Mouse (Mus musculus) midbrain, postnatal 0 days (tissue): ENCODE measurements at regions not wholly inside any gene's neighbourhood (a gene's known extent, or its start where the extent isn't known, plus 50 kb on each side); places are given as distances from the start of the nearest gene placed in this dataset.

Source experiments
- ATAC-seq: fragments of 200-750 bp; cut with Nextera tagmentation; 2 replicates; pipeline ENCODE4 v1.8.0; 2017; ENCODE audit warnings: moderate number of reproducible peaks, mild to moderate bottlenecking, moderate TSS enrichment, moderate library complexity; ENCODE audit not compliant: low FRiP score
- DNase-seq: peaks from one replicate; pipeline ENCODE4 v3.0.0-alpha.2; 2015; ENCODE audit warnings: low spot score
- H3K27ac ChIP-seq: fragments of 300-500 bp; sonication (generic); 2 replicates; pipeline ENCODE4 v1.5.1; 2014; ENCODE audit warnings: low read depth, mild to moderate bottlenecking, low read length, mixed read lengths
- H3K27me3 ChIP-seq: fragments of 300-500 bp; sonication (generic); 2 replicates; pipeline ENCODE4 v1.6.1; 2014; ENCODE audit warnings: low read length, control low read depth, mixed read lengths; ENCODE audit not compliant: insufficient read depth
- H3K36me3 ChIP-seq: fragments of 300-500 bp; sonication (generic); 2 replicates; pipeline ENCODE4 v1.6.1; 2014; ENCODE audit warnings: low read length, control low read depth, mixed read lengths; ENCODE audit not compliant: insufficient read depth
- H3K4me1 ChIP-seq: fragments of 300-500 bp; sonication (generic); 2 replicates; pipeline ENCODE4 v1.6.1; 2014; ENCODE audit warnings: mild to moderate bottlenecking, control low read depth, antibody characterized with exemption, low read length, mixed read lengths; ENCODE audit not compliant: insufficient read depth
- H3K4me2 ChIP-seq: fragments of 300-500 bp; sonication (generic); 2 replicates; pipeline ENCODE4 v1.6.1; 2014; ENCODE audit warnings: low read depth, mild to moderate bottlenecking, low read length, mixed read lengths; ENCODE audit not compliant: poor library complexity, severe bottlenecking
- H3K4me3 ChIP-seq: fragments of 300-500 bp; sonication (generic); 2 replicates; pipeline ENCODE4 v1.5.1; 2014; ENCODE audit warnings: low read depth, mild to moderate bottlenecking, low read length, moderate library complexity
- H3K9ac ChIP-seq: fragments of 300-500 bp; sonication (generic); replicated peaks from 2 replicates; pipeline ENCODE4 v1.6.1; 2014; ENCODE audit warnings: mild to moderate bottlenecking, low read length, moderate library complexity, mixed read lengths; ENCODE audit not compliant: poor library complexity, severe bottlenecking
- H3K9me3 ChIP-seq: fragments of 300-500 bp; sonication (generic); 2 replicates; pipeline ENCODE4 v1.6.1; 2016; ENCODE audit warnings: low read length, control low read depth
- CTCF ChIP-seq: IDR thresholded peaks from 2 replicates; pipeline ENCODE4 v1.5.1; 2016; ENCODE audit warnings: antibody characterized with exemption, mild to moderate bottlenecking
- WGBS: fragments of 180-500 bp; shearing (Covaris S2); extraction: QIAGEN DNeasy Blood & Tissue Kit; methylation state at CpG from one replicate; pipeline ENCODE4 v1.1.7; 2014; 5-methylcytosine and 5-hydroxymethylcytosine counted together

GRCm38 (mm10) chr7:58557535-58557934, 98.4 kb upstream of the Atp10a start:
- TF ChIP-seq CTCF: no peak
- Histone ChIP-seq H3K36me3 (no peaks in the 10 kb centered on the region), H3K4me1 (no peaks in the 10 kb centered on the region), H3K4me3 (no peak overlapping the region), H3K4me2 (no peak overlapping the region), H3K27ac (no peak overlapping the region), H3K9ac (no peak overlapping the region), H3K27me3 (no peaks in the 10 kb centered on the region), H3K9me3 (no peaks in the 10 kb centered on the region)
- ATAC-seq (no peak), DNase-seq (no peak)

DNA sequence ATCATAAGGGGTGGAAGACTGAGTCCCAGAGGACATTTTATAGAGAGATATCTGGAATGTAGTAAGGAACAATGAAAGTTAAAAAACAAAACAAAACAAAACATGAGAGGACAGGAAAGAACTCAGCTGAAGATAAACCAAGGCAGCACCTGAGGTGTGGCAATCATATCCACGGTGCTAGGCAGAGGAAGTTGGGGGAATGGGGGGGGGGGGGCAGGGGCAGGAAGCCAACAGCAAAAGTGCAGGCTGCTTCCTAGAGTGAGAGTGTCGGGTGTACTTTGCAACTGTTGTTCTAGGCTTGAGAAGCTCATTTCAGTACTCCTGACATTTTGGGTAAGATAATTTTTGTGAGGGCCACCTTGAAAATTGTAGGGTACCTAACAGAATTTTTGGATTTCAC, 87.2 kb upstream of the Atp10a start:
- DNase-seq: no peak
- no peak for TF ChIP-seq CTCF
- Histone ChIP-seq H3K27ac (no peak overlapping the region), H3K4me1 (no peaks in the 10 kb centered on the region), H3K4me2 (no peak overlapping the region), H3K4me3 (no peak overlapping the region), H3K27me3 (no peaks in the 10 kb centered on the region), H3K9ac (no peak overlapping the region), H3K36me3 (no peaks in the 10 kb centered on the region), H3K9me3 (no peaks in the 10 kb centered on the region)
- ATAC-seq: no peak
- WGBS: 76% methylated on average over 2 of the region's 2 CpGs

GRCm38 (mm10) chr7:58584241-58584820, 71.6 kb upstream of the Atp10a start:
- Histone ChIP-seq H3K27me3 (no peaks in the 10 kb centered on the region), H3K27ac (no peak overlapping the region), H3K4me1 (no peaks in the 10 kb centered on the region), H3K9ac (no peak overlapping the region), H3K9me3 (no peaks in the 10 kb centered on the region), H3K4me3 (no peak overlapping the region), H3K36me3 (no peaks in the 10 kb centered on the region), H3K4me2 (no peak overlapping the region)
- no peak for ATAC-seq
- peak; percentile 90 for TF ChIP-seq CTCF
- WGBS: 32% methylated on average over 4 of the region's 4 CpGs
- peak; percentile 67 for DNase-seq

- no peak overlapping the region for H3K9ac ChIP-seq
- no peaks in the 10 kb centered on the region for H3K9me3 ChIP-seq
- no peak for DNase-seq
- no peak overlapping the region for H3K27ac ChIP-seq
- H3K4me2 ChIP-seq: no peak overlapping the region
- no peaks in the 10 kb centered on the region for H3K27me3 ChIP-seq
- no peak for TF ChIP-seq CTCF
- no peaks in the 10 kb centered on the region for H3K36me3 ChIP-seq
- H3K4me1 ChIP-seq: no peaks in the 10 kb centered on the region
- no peak overlapping the region for H3K4me3 ChIP-seq
- 65% methylated on average over 3 of the region's 3 CpGs for WGBS
- ATAC-seq: no peak
These were observed 70.2 kb upstream of the Atp10a start for GRCm38 (mm10) chr7:58585626-58586256.

DNA sequence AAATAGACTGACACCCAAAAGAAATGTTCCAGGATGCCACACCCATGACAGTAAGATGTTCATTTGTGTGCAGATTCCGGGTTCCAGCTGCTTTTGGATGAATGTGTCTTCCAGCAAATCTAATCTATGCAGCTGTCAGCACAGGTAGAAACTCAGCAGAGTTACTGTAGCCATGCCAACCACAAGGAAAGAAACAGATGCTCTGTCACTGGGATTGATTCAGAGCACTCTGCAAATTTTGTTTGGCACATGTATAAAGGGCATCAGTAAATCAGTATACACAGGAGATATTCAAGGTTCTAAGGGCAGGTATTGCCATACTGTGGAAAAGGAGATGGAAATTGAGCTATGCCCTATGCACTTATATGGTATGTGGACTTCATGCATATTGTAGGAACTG, 60.0 kb upstream of the Atp10a start:
- H3K4me2 ChIP-seq: no peak overlapping the region
- no peaks in the 10 kb centered on the region for H3K9me3 ChIP-seq
- H3K36me3 ChIP-seq: no peaks in the 10 kb centered on the region
- no peaks in the 10 kb centered on the region for H3K27me3 ChIP-seq
- no peaks in the 10 kb centered on the region for H3K4me1 ChIP-seq
- H3K27ac ChIP-seq: peak overlapping the region; percentile 9
- WGBS: 56% methylated on average over 1 of the region's 1 CpGs
- DNase-seq (peak; percentile 25), ATAC-seq (peak; percentile 44; the same call in 1 of the 2 replicates)
- no peak overlapping the region for H3K4me3 ChIP-seq
- TF ChIP-seq CTCF: no peak
- H3K9ac ChIP-seq: no peak overlapping the region
